Mouse (Mus musculus) frontal cortex, postnatal 14 days (tissue): ENCODE results near the gene Tnik.

ENCODE experiments used
- DNase-seq, 2 experiments: peaks; one replicate each; pipeline ENCODE4 v3.0.0; 2022; ENCODE audit warnings: low spot score in 2 of 2

Gene Tnik

DNA sequence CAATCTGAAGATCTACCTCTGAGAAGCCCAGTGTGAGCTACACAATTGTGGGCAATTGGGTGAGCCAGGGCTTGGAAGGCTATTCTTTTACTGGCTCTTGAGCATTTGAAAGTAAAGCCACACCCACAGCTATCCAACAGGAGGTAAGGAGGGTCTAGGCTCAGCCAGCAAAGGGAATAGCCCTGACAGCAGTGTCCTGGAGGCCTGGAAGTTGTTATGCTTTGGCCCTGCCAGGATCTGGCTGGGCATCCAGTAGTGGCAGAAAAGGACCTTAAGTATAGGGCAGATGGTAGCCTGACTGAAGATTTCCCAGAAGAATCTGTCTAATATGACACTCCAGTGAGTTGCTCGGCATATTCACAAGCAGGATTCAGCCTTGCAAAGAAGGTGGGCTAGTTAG lies 85.7 kb downstream of the Tnik start:
- no peak for DNase-seq

DNA sequence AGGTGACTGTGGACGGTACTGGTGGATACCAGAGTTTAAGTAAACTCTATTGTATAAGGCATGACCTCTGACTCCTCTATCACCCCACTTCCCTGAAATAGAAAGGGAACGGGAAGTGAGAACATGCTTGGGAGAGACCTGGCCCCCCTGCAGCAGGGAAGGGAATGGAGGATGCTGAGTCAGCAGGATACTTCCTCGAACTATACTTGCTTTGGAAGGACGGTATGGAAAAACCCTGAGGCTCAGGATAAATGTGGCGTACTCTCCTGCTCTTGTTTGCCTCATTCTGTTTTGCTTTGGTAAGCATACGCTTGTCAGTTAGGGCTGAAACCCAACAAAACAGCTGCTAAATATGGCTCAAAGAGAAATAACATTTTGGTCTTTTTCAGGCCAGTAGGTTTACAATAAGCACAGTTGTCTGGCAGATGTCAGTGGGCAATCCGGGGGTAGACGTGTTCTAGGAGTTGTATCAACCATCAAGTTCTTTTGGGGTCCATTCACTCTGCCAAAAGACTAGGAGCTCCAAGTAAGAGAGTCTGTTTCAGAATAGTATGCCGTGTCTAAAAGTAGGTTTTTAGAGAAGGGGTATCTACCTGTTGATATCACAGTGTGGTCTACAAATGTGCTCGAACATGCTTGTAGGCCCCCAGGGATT lies 87.3 kb downstream of the Tnik start:
- no peak for DNase-seq

DNA sequence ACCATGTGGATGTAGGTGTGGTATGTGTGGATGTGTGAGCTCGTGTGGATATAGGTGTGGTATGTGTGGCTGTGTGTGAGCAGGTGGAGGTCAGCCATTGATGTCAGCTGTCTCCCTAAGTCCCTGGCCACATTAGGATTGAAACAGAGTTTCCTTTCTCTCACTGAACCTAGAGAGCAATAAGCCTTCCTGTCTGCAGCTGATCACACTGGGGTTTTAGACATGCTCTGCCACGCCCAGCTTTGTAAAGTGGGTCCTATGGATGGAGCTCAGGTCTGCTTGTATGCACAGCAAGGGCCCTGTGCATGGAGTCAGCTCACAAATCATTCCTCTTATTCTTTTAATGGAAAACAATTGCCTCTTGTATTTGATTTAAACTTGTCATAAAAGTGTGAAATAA lies 95.4 kb downstream of the Tnik start:
- DNase-seq: no peak

DNA sequence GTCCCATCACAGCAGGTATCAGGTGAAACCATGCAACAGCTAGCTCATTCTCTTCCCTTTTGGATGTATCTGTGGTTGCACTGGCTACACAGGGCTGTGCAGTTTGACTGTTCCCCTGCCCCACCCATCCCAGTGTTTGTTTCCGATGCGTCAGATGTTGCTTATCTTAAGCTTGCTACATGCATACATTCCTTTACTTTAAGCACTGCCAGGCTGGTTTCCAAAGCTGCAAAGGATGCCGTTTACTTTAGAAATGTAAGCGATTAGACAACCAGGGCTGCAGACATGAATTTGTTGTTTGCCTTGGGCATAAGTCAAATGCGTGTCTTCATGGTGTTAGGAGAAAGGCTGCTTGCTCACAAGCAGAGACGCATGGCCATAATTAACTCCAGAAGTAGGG lies 96.1 kb downstream of the Tnik start:
- no peak for DNase-seq

DNA sequence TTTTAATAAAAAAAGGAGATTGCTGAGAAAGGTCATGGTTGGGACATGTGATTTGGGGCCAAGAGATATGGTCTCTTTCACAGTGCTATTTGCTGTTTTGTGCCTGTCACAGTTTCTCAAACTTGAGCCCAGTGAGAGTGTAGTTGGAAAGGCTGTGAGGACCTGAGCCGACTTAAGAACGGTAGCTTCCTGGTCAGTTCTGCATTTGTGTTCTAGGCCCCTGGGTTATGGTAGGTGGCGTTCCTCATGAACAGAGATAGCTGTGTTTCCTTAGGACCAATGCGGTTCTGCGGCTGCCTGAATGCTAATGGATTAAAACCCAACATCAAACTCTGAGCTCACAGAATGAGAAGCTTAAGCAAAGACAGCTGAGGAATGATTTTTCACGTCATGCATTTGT lies 98.0 kb downstream of the Tnik start:
- no peak for DNase-seq

DNA sequence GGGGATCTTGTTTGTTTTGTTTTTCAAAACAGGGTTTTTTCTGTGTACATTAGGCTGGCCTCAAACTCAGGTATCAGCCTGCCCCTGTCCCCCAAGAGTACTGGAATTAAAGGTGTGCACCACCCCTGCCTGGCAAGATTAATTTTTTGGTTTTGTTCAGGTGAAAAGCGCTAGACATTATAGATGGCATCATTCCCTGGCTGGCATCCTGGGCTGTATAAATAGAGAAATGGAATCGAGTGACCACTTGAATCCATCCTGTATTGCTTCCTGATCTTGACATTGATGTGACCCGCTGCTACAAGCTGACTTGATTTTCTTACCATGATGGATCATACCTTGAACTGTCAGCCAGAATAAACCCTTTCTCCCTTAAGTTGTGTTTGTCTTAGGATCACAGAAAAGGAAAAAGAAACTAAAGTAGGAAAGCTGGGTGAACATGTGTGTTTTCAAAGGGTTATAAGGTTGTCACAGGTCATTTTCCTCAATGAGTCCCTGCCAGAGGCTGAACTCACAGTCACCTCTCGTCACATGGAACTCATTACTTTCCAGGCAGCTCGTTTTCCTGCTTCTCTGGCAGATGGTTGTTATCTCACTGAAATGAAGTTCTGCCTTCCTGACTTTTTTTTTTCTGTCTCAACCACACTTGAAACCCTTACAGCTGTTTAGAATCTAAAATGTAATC lies 100.6 kb downstream of the Tnik start:
- DNase-seq: no peak

DNA sequence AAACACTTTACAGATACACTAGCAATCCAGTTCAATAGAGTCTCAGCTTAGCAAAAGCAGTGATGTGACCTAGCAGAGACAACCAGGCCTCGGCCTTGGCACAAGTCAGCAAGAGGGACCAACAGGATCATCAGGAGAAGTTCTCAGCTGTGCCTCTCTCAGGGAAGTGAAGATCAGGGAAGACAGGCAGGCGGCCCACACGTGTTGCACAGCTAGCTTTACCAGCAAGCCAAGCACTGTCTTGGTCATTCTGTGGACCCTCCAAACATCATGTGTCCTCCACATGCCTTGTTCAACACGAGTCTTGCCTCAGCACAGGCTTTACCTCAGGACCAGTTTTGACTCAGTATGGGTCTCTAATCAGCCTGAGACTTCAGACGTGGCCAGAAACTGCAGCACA lies 105.7 kb downstream of the Tnik start:
- DNase-seq: no peak

DNA sequence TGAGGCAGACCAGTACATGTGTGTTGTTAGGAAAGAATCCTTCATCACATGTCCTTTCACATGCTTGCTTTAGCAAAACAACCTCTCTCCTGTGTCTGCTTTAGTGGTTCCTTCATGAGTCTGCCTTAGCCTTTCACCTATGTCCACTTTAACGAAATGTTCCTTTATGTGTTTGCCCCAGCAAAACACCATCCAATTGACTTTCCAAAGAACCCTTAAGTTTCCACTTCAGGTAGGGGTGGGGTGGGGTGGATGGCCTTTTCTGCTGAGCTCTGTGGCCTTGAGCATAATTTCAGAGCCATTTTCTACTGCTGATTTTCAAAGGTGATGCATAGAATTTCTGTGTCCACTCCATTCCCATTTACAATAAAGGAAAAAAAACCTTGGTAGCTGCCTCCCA lies 106.3 kb downstream of the Tnik start:
- no peak for DNase-seq

DNA sequence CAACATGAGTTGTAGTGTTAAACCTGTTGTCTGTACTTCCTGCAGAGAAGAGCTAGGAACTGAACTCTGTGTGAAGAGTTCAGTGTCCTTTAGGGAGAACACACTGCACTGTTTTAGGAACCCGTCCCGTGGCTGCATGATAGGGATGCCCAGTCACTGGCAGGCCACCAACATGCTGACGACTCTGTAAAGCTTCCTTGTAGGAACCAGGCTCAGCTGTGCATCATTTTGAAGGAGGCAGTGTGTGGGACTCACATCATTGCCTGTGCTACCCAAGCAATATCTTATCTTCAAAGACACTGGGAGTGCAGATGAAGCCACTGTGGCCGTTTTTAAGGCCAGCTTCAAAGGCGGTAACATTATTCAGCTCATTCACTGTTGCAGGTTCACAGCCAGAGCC lies 106.7 kb downstream of the Tnik start:
- peak in 1 of 2 experiments; percentile 27 for DNase-seq

DNA sequence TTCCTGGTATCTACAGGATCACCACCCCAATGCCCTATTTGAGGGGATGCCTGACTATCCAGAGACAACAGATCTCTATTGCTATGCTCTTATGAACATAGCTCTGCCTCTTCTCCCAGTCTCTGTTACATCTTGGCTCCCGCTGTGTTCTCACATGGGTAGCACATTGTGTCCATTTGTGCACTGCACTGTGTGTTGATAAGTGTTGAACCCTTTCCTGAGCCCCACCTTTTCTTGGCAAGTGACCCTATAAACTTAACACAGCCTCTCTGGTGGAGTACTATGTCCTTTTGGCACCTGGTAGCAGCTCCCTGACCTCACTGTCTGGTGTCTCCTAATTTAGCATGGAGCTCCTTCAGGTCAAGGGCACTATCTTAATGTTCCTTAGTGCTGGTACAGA lies 108.6 kb downstream of the Tnik start:
- no peak for DNase-seq

DNA sequence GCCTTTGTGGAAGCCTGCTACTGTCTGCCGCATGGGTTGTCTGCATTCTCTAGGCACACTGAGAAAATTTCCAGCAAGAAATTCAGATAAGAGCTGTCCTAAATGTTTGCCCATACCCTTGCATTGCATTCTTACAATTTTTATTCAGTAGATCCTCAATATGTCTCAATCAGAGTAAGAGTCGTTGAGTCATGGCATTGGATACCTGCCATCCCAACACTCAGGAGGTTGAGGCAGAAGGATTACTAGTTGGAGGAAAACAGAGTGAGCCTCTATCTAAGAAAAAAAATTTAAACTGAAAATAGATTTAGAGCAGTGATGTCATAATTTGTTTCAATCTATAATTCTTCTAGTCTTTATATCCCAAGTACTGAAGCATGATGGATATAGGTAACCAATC lies 109.4 kb downstream of the Tnik start:
- no peak for DNase-seq

DNA sequence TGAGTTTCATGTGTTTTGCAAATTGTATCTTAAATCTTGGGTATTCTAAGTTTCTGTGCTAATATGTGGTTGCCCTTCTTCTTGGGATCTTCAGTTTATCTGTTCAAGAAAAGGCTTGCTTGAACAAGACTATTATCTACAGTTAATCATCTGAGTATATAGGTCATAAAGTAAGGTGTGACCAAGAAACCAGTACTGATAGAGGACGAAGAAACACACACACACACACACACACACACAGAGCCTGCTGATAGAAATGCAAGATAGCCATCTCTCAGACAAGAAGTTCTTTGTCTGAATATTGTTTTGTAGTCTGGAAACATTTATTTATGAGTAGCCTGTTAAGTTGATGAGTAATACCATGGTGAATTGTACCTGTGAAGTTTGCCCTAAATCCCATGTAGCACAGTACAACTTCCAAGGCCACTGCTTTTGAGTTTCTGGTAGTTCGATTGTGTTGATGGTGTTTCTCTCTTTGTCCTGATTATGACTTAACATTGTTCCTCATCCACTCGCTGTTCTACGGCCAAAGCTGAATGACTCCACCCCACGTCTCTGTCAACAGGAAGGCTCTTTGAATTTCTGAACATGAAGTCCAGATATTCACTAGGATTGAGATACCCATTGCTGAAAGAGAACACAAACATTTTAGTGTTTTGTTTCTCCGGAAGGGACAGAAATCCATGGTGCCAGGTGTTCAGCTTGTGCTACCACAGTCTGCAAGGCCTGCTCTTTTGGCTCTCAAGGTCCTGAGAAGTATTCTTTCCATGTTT lies 111.9 kb downstream of the Tnik start:
- no peak for DNase-seq

DNA sequence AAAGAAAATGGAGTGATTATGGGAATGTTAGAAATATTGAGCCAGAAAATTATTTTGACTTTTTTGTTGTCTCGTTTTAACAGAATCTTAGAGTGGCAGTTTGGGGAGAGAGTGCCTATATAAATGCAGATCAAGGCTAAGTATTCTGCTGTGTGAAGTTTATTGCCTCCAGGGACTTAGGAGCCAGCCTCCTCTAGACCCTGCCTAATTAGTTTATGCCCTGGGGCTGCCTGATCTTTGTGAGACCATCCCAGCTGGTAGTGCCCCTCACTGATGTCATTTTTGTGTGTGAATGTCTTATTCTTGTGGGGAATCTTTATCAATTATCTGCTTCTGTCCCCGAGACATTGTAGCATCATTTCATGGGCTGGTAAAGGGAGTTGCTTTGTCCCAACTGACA lies 117.2 kb downstream of the Tnik start:
- no peak for DNase-seq

DNA sequence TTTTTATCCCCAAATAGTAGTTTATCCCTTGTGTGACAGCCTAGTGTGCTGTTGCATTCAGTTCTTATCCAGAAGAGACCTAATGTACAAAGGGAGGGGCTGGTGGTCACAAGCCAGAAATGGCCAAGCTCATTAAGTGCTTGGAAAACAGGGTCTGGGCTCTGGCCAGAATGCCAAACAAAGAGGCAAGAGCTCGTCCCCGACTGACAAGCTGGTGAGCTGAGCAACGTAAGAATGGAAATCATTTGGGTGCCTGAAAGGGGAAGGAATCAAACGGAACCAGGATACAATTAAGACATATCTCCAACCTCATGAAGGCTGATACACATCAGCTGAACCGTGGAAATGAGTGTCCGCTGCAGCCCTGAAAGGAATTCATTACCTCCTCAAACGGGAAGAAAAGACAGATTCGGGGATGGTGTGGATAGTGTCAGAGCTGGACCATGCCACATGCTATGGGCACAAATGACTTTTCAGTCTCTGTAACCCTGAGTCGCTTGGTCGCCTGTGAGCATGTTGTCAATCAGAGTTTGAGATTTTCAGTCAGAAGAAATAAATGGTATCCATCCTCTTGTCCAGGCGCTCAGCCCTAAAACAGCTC lies 120.6 kb downstream of the Tnik start:
- DNase-seq: no peak

DNA sequence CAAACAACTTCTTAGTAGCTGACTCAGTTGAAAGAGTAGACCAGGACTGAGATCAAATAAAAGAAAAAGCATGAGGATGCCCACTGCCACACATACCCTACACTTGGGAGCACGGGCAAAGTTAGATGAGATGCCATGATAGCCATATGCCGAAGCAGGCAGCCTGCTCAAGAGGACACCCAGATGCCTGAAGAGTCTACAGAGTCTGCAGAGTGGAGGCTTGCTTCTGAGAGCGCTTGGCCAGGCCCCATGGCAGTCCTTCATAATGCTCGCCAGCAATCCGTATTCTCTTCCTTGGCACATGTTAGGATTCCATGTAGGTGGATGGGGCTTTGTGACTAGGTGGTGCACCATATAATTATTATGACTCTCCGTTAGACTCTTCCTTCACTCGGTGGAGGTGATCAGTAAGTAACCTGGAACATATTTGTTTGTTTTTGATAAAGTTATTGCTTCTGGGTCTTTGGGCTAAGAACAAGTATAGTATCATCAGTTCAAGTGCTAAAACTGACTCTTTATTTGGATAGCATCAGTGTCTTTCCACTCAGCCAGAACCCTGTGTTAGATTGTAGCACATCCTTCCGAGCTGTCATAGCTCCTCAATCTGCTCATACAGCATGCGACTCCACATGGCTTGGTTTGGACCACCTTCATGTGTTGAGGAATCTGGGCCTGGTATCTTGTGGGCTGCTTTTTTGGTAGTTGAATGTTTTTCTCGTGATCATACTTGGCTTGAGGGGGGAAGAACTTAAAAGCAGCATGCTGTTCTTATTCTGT lies 122.4 kb downstream of the Tnik start:
- no peak for DNase-seq

DNA sequence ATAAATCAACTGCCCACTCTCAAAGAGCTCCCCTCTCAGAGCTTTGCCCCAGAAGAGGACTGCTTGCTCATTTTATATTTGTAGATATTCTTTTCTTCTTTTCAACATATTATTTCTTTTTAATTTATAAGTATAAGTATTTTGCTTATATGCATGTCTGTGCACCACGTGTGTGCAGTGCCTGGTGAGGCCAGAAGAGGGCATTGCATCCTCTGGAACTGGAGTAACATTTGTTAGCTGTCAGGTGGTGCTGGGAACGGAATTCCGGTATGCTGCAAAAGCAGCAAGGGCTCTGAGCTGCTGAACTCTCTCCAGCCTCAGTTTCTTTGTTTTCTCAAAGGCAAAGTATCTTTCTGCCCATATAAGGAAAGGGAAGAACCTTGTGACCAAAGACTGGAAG lies 125.5 kb downstream of the Tnik start:
- DNase-seq: no peak

DNA sequence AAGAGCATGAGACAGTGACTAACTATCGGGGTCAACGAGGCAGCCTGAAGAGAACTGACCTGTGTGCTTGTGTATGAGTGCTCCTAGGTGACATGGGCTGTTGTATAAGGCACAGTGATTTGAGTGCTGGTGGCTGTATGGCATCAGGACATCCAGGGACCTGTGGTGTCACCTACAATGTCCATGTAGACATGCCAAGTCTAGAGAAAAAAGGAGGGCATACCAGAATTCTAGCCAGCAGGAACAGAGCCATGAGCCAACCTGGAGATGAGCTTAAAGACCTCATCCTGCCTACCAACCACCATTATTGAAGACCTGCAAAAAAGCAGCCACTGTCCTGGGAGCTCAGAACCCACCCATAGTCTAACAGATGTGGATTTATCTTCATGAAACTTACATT lies 127.2 kb downstream of the Tnik start:
- DNase-seq: no peak

DNA sequence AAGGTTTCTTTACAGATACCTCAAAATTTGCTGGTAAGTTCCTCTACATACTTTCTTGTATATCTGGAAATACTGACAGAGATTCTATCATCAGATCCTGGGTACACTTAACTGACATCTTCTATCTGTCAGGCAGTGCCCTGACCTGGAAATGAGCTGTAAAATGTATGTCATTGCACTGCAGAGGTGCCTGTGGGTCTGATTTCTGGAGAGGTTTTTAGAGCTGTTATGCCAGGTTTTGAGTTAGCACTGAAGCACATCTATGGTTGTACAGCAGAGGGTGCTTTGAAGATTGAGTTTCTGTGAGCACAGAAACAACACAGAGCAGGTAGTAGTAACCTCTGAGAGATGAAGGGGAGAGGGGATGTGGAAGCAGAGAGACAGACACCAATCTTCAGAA lies 129.5 kb downstream of the Tnik start:
- no peak for DNase-seq

DNA sequence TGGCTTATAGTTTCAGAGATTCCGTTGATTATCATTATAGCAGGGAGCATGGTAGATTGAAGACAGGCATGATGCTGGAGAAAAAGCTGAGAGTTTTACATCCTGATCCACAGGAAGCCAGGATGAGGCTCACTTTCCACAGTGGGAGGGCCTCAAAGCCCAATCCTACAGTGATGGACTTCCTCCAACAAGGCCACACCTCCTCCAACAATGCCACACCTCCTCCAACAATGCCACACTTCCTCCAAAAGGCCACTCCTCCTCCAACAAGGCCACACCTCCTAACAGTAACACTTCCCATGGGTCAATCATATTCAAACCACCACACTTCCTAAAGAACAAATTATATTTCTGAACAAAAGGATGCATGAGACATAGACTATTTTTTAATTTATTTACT lies 135.8 kb downstream of the Tnik start:
- no peak for DNase-seq

DNA sequence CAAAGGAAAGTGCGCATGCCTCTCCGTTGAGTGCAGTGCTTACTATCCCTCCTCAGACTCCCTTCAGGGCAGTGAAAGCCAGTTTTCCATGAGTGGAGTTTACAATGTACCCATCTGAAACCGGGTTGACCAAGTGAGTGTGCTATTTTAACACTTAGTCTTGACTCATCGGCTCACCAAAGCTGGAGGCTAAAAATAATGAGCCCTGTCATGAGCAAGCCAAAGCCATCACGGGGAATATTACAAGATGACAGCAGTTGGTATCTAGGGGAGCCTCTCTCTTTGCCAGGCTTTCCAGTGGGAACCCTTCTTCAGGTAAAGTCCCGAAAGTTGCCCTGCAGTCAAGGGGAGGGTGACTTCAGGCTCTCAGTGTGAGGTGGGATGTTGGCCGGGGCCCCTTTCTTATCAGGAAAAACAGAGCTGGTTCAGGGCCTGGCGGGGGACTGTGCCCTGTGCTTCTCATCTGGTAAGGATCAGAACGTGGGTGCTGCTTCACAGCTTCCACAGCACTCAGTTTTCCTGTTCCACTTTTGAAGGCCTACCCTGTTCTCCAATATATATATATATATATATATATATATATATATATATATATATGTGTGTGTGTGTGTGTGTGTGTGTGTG lies 136.7 kb downstream of the Tnik start:
- no peak for DNase-seq

DNA sequence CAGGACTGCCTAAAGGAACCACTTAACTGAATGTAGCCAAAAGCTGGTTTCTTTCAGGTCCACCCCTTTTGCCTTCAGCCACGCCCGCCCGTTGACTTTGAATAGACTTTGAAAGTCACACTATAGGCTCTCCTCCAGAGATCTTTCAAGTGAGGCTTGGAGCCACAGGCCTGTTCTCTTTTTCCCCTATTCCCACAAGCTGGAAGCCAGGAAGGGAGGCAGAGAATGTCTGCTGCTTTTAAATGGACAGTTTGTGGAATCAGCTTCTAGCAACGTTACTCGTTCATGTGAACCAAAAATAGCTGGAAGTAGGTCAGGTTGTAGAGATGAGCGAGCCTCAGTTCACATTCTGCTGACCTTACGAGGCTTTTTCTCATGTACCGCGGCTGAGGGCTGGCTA lies 138.3 kb downstream of the Tnik start:
- DNase-seq: no peak

DNA sequence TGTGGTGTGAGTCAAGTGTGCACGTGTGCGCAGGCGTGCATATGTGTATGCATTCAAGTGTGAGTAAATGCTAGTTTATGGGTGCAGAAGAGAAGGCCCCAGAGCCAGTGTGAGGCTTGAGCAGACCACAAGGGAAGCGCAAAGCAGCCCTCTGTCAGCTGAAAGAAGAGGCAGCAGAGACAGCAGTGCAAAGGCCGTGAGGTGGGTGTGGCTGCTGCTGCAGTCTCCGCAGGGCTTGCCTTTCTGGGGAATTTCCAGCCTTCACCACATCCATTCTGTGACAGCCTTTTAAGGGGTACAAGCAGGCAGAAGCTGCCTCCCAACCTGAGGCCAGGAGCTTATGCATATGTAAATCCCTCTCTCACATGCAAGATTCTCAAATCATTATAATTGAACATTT lies 139.2 kb downstream of the Tnik start:
- DNase-seq: no peak
